Mouse (Mus musculus) cerebellum, postnatal 14 days (tissue): ENCODE results near the gene Rnf41.

Experiments used
- DNase-seq, 2 experiments: peaks; one replicate each; pipeline ENCODE4 v3.0.0; 2021; ENCODE audit warnings: mixed read lengths in 2 of 2

Gene Rnf41

DNA sequence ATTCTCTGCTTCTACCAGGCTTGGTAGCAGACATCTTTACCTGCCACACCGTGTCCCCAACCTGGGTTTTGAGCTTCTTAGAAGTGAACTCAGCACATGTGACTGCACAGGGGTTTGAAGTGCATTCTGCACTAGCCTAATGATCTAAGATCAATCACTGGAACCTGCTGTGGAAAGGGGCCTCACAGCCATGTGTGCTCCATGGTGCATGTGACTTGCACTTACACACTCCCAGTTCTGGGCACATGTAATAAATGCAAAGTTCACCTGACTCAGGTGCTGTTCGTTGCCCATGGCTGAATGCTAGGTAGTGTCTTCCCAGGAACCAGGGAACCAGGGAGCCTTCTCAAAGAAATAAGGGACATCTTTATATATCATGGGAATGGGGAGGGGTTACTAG, 22.0 kb downstream of the Rnf41 start:
- DNase-seq: no peak

DNA sequence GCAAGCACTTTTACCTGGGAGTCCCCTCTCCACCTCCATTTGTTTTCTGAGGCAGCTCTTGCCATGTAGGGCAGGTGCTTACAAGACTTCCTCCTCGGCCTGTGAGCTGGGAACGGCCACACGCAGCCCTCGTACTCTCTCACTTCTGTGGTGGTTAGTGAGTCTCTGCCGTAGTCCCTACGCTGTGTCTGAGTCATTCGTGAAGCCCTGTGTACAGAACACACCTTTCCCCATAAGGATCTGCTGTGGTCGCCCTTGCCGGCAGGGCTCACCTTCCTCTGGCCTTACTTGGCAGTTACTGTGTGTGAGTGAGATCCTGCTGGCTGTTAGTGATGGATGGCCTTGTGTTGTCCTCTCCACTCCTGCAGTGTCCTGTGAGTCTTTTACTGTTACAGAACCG, 23.2 kb downstream of the Rnf41 start:
- no peak for DNase-seq

DNA sequence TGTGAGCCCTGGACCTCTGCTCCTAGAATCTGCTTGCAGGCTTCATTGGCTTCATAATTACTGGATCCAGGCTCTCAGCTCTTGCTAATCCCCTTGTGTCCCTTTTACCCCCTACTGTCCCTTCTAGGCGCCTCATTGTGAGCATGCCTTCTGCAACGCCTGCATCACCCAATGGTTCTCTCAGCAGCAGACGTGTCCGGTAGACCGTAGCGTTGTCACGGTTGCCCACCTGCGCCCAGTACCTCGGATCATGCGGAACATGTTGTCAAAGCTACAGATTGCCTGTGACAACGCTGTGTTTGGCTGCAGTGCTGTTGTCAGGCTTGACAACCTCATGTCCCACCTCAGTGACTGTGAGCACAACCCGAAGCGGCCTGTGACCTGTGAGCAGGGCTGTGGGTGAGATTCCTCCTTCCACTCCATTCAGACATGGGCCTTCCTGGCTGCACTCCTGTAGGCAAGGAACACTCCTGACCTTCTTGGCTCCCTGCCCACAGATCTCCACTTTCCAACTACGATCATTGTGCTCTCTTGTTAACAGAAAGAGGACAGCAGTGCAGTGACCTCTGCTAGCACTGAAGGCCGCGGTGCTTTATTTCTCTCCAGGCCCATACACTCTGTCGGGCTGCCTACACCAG, 23.8 kb downstream of the Rnf41 start:
- peak; percentile 73 to 80 for DNase-seq

DNA sequence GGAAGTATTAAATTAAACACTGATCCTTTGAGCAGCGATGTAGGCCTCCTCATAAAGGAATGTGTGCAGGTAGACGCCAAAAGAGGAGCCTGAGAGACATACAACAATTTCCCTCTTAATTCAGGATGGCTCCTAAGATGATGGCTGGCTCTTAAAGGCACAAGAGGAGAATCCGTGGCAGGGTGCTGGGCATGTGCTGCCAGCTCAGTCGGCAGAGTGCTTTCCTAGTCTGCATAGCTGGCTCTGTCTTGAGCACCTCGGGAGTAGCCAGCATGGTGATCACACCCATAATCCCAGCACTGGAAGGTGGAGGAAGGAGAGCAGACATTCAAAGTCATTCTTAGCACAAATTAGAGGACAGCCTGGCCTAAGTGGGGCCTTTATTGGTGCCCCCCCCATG, 24.4 kb downstream of the Rnf41 start:
- DNase-seq: peak; percentile 36 to 57

DNA sequence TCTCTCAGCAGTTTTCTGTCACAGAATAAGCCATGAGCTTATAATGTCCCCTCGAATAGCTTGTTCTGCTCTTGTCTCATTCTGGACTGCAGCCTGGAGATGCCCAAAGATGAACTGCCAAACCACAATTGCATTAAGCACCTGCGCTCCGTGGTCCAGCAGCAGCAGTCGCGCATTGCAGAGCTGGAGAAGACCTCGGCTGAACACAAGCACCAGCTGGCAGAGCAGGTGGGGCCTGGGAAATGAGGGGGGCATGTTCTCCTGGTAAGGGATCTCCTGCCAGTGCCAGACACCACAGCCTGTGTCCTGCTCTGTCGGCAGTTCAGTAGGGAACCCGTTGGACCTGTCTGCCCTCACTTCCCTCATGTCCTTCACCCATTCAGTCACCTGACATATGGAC, 24.9 kb downstream of the Rnf41 start:
- DNase-seq: peak; percentile 54 to 68

DNA sequence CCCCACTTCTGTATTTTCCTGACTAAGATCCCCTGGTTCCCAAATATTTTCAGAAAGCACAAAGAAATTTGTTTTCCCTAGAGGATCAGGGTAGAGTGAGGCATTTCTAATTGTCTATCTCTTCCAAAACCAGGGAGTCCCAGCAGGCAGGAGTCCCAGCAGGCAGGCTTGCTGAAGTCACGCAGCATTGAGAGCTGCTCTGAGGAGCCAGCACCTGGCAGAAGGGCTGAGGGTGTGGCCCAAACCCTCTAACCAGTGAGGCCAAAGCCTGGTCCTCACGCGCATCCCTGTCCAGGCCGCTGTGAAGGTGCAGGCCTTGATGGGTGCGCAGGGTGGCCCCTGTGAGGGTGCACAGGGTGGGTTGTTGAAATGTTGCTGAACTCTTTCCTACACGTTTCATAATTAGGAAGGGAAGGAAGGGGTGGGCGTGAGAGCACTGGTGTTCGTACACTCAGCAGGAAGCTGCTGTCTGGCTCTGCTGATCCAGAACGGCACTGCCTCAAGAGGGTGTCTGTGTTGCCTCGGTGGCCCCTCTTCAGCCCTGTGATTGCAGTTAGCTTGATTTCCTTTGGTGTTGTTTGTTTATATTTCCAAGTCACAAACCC, 27.3 kb downstream of the Rnf41 start:
- no peak for DNase-seq

DNA sequence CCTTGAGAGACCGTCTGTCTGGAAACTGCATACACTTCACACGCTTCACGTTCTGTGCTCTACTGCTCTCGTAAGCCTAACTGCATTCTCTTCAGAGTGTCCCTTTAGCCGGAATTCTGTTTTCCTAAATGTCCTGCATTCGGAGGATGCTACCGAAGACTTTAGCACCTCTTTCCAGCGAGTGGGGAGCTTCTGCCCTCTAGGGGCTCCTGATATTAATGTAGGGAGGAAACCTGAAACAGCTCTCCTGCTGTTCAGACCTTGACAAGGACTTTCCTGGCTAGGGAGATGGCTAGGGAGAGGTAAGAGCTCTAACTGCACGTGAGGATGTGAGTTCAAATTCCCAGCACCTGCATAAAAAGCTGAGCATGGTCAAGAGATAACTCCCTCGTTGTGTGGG, 28.9 kb downstream of the Rnf41 start:
- peak; percentile 44 to 51 for DNase-seq

DNA sequence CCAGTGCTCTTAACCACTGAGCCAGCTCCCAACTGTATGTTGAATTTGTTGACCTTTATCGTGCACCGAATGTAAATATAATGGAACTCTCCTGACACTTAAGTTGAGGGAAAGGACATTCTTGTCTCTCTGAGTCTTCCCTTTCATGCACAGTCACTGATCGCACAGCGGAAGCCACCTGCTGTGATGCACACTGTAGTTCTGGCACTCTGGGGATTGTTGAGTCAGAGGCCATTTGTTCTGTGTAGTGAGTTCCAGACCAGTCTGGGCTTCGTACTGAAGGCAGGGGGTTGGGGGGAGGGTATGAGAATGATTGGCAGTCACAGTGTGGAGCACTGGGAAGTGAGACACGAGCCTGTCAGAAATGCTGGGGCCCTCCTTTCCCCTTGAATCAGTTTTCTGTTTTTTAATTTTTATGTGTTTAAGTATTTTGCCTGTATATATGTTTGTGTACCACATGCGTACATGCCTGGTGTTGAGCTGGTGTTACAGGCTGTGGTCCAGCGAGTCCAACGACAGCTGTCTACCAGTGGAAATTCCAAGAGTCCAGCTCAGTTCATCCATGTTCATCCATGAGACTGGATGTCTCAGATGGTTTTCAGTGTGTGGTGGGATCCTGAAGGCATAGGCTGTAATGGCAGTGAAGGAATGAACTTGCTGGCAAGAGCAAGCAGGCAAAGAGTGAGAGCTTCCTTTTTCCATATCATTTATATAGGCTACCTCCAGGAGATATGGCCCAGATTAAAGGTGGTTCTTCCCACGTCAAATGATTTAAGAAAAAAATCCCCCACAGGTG, 30.1 kb downstream of the Rnf41 start:
- DNase-seq: no peak

DNA sequence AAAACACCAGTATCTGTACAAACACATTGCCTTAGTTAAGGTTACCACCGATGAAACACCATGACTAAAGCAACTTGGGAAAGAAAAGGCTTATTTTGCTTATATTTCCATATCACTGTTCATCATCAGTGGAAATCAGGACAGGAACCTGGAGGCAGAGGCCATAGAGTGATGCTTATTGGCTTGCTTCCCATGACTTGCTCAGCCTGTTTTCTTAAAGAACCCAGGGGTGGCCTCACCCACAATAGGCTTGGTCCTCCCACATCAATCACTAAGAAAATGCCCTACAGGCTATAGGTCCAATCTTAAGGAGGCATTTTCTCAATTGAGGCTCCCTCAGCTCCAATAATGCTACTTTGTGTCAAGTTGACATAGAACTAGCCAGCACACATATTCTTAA, 31.3 kb downstream of the Rnf41 start:
- no peak for DNase-seq

DNA sequence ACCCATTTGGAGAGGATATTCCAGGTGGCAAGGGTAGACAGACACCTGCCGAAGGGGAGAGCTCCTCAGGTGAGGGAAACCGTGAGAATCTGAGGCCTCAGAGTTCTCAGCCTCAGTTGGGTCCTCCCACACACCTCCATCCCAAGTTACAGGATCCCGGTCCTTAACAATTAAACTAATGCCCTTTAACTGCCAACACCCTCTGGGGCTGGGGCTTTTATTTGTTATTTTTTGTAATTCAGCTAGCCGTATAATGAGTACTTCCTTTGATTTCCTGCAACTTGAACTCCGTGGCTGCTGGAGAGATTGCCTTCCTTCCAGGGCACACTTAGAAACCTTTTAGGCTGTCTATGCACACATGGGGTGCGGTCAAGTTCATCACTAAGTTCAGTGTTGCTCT, 32.9 kb downstream of the Rnf41 start:
- DNase-seq: no peak

DNA sequence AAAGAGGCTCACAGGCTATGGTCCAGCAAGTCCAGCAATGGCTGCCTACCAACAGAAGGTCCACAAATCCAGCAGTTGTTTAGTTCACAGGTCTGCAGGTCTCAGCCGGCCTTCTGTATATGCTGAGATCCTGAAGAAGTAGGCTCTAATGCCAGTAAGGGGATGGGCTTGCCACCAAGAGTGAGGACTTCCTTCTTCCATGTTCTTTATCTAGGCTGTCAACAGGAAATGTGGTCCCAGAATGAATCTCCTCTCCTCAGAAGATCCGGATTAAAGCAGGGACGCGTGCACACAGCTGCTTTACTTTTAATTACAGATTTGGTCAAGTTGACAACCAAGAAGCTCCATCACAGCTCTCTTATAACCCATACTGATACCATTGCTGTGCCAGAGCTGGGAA, 34.0 kb downstream of the Rnf41 start:
- DNase-seq: no peak

DNA sequence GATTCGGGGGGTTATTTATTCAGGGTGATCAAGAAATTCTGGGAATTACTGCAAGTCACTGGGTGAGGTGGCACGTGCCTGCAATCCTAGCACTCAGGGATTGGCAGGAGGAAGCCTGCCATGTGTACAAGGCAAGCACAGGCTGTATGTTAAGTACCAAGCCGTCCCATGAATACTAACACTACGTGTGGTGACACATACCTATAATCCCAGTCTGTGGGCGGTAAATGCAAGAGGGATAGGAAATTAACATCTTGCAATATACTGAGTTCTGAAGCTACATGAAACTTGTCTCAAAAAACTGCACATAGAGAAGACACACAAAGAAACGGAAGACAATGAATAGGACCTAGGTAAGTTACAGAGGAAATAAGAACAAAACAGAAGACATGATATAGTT, 39.6 kb downstream of the Rnf41 start:
- no peak for DNase-seq

DNA sequence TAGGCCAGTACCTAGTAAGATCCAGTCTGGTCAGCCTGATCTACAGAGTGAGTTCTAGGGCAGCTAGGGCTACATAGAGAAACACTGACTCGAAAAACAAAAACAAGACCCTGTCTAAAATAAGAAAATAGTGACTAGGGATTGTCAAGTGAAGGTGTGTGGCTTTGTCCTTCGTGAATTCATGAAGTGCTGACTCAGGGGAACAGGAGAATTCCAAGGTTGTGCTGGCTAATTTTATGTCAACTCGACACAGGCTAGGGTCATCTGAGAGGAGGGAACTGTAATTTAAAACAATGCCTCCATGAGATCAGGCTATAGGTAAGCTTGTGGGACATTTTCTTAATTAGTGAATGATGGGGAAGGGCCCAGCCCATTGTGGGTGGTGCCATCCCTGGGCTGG, 43.0 kb downstream of the Rnf41 start:
- no peak for DNase-seq

DNA sequence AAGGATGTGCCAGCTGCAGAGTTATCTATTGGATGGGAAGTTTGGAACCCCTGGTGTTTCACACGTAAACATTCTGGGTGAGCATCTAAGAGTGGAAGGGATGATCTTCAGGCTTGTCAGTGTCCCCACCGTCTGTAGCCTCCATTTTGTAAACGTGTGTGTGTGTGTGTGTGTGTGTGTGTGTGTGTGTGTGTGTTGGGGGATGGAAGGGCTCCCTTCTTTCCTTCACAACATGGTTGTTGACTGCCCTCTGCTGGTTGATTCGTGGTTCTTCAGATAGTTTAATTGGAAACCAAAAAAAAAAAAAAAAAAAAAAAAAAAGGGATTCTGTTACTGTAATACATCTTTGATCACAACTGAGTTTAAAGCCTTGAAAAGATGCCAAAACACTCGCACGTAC, 43.8 kb downstream of the Rnf41 start:
- DNase-seq: peak; percentile 87 to 91

DNA sequence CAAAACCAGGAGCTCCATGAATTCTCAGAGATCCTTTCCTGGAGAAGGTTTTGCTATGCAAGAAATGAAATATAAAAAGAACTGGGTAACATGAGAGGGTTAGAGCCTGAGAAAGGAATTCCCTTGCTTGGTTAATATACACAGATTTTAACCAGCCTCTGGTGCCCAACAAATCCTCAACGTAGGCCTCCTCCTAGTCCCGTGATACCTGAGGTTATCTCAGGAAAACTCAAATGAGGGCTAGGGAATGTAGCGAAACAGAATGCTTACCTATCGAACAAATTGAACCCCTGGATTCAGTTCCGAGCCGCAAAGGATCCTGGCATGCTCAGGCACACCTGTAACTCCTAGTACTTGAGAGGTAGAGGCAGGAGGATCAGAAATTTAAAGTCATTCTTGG, 46.2 kb downstream of the Rnf41 start:
- no peak for DNase-seq

DNA sequence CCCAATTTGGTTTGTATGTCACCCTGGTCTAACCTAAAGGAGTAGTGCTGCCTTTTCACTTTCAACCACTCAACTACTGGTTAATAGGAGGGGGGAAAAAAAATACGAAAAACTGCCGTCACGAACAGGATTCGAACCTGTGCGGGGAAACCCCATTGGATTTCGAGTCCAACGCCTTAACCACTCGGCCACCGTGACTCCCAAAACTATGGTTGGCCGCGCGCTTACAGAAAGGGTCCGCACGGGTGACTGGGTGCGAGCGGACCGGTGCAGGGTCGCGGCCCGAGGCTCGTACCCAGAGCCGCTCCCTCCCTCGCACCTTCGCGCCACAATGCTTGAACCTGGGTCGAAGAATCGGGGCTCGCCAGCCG, 46.9 kb downstream of the Rnf41 start:
- DNase-seq: peak; percentile 97 to 98

DNA sequence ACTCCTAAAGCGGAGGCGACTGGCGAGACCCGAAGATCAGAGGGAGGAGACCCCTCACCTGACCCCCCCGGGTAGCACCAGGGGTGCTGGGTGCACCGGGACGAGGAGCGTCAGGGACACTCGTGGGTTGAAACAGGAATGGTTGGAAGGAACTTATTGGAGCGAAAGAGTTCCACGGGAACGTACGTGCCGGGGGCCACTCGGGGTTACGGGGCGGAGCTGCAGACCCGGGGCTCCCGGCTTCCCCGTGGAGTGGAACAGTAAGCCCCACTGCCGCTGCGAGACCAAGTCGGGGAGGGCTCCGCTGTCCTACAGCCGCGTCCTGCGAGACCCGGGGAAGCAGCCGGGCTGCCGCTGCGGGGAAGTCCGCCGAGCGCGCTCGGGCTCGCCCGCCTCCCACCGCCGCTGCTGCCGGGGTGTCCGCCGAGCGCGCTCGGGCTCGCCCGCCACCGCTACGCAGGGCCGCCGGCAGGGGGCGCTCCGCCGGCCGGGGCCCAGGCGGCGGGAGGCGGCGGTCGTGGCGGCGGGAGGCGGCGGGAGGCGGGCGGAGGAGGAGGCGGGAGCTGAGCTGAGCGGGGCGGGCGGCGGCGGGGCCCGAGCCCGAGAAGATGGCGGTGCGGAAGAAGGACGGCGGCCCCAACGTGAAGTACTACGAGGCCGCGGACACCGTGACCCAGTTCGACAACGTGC, 47.4 kb downstream of the Rnf41 start, which contains the start of gene Smarcc2:
Smarcc2 (plus strand) TSS at position 530 of the 690 bp plus-strand sequence.
- DNase-seq: peak; percentile 90 to 93

DNA sequence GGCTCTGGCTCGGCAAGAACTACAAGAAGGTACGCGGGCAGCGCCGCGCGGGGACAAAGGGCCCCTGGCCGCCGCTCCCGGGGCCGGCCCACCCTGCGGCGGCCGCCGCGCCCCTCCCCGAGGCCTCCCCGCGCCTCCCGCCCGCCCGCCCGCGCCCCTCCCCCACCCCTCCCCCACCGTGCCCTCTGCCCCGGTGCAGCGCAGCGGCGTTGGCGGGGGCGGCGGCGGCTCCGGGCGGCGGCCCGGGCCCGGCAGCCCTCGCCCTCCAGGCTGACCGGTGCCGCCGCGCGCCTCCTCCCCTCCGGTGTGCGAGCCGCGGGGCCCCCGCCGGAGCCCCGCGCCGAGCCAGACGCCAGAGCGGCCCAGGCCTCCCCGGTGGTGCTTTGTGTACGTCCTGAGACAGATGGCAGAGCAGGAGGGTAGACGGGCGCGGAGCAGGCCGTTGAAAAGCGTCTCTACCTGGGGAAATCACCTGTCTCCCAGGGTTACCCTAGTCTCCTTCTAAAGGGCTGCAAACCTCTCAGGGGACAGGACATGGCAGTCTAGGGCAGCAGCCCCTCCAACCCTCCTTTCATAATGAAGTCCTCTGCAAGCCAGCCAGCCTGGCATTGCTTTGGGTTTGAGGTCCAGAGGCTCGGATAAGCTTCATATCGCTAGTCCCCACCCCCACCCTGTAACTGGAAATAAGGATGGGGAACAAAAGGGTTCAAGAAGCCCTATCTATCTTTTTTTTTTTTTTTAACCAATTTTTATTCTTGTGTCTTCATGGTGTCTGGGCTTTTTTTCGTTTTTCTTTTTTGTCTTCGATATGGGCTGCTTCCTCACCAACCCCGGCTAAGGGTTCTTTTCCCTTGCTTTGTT, 48.2 kb downstream of the Rnf41 start:
- DNase-seq: peak; percentile 64 to 71

DNA sequence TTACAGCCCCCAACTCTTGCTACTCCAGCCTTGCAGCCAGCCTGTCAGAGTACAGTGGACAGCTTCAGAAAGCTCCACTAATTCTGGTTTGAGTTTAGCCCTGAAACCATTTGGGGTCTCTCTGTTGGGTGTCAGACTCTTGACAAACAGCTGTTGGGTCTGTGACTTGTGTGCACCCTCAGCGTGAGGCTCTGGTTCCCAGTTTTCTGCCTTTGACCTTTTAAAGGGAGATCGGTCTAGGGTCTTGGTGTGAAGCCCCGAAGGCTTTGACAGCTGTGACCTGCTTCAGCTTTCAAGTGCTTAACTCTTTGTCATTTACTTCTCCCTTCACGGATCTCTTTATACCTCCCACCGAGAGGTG, 48.8 kb downstream of the Rnf41 start:
- peak in 1 of 2 experiments; percentile 23 for DNase-seq

DNA sequence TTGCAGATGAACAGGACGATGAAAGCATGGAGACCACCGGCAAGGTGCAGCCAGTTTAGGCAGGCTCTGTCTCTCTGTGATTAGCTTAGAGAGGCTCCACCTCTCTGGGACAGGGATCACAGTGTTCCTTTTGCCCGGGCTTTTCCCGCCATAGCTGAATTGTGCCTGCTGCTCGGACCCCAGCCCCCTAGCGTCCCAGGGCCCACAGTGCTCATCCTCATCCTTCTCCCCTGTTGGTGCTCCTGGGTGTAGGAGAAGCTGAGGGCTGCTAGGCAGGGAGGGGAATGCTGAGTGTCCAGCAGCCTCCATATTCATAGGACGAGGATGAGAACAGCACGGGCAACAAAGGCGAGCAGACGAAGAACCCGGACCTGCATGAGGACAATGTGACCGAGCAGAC, 62.9 kb downstream of the Rnf41 start:
- no peak for DNase-seq

DNA sequence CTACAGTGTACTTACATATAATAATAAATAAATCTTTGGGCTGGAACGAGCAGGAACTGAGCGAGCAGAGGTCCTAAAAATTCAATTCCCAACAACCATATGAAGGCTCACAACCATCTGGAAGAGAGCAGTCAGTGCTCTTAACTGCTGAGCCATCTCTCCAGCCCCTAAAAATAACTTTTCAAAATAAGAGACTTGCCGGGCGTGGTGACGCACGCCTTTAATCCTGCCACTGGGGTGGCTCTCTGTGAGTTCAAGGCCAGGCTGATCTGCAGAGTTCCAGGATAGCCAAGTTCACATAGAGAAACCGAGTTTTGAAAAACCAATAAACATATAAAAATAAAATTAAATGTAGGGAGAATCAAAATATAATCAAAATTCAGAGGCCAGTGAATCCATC, 74.9 kb downstream of the Rnf41 start:
- no peak for DNase-seq

DNA sequence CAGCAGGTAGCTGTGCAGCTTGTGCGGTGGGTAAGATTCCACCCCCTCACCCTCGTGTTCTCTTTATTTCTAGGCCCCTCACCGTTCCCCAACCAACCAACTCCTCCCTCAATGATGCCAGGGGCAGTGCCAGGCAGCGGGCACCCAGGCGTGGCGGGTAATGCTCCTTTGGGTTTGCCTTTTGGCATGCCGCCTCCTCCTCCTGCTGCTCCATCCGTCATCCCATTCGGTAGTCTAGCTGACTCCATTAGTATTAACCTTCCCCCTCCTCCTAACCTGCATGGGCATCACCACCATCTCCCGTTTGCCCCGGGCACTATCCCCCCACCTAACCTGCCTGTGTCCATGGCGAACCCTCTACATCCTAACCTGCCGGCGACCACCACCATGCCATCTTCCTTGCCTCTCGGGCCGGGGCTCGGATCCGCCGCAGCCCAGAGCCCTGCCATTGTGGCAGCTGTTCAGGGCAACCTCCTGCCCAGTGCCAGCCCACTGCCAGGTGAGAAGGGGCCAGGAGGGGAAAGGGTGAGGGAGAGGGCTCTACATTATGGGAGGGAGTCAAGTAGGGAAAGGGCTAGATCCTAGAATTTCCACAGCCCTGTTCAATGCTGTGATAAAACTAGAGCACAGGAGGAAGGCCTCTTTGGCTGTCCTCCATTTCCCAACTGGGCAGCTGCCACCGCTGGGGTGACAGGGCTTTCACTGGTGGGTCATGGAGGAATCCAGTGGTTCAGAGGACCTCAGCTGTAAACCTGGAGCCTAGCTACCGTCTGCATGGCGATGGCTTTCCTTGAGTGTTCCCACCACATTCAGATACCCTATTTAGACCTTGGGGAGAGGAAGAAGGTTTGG, 76.6 kb downstream of the Rnf41 start:
- peak; percentile 74 to 81 for DNase-seq
